Mouse (Mus musculus) ES-Bruce4 (cell line): Measurements from ENCODE around the gene Rbfox3.

Experiments used
- EP300 ChIP-seq: IDR thresholded peaks from 2 replicates; pipeline ENCODE4 v1.6.1; 2011; ENCODE audit warnings: low read depth, low read length; ENCODE audit not compliant: insufficient read depth
- POLR2A ChIP-seq: IDR thresholded peaks from one replicate; pipeline ENCODE4 v1.8.1; 2011; ENCODE audit warnings: low read length; ENCODE audit not compliant: insufficient read depth

DNA sequence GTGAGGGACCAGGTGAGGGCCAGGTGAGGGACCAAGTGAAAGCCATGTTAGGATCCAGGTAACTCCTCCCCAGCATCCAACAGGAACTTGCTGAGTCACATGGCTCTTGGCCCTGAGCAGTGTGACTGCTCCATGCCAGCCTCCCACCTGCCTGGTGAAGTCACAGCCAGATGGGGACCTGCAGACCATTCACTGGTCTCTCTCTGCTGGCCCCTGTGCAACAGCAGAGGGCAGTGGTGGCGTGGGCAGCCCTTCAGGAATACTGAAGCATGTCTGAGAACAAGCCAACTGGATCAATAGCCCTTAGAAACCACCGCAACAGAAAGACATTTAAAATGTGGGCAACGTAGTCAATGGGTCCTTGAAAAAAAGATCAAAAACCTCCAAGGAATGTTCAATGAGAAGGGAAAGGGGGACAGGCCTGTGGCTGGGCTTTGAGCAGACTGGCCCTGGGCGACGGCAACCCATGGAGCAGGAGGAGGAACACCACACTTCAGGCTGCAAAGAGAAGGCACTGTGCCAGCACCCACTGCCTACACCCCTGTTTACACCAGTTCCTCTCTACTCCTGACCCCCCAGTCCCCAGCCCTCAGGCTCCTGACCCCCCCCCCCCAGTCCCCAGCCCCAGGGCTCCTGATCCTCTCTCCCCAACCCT, 36.0 kb downstream of the Rbfox3 start:
- TF ChIP-seq POLR2A = no peak
- TF ChIP-seq EP300 = no peak
